Mouse (Mus musculus): Measurements from ENCODE around the gene Ccl3.

Ccl3 gene

DNA sequence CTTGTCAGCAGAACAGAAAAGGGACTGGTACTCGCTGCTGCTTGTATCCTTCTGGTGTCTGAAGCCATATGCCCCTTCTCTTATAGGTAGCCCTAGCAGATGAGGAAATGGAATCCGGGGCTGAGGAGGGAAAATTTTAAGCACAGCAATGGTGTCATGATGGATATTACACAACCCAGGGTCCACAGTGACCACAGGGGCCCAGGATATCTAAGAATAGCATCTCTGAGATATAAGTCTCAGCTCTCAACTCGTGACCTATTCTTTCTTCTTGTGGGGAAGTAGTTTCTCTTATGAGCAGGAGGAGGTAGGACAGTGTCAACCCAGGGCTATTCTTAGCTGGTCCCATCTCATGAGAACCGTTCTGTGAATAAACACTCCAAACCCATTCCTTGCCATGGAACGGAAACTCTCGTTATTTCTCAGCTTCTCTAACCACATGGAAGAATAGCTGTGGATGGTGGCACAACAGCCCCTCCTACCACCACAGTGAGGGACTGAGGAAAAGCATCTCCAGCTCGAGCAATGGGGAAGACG lies at the start of gene Ccl3:
Gene Ccl3, minus strand, starts transcription at position 51 of the 537 bp plus-strand sequence.
- peak; percentile 27 to 43 for DNase-seq (ENCODE audit: low spot score in 2 of 2)

GRCm38 (mm10) chr11:83692008-83692407 lies 42.9 kb upstream of the Ccl3 start:
- DNase-seq (ENCODE audit: low spot score in 2 of 2), result no peak

- no peak for DNase-seq (ENCODE audit: low spot score in 2 of 2)
Measured at GRCm38 (mm10) chr11:83689918-83690317, 40.8 kb upstream of the Ccl3 start.

DNA sequence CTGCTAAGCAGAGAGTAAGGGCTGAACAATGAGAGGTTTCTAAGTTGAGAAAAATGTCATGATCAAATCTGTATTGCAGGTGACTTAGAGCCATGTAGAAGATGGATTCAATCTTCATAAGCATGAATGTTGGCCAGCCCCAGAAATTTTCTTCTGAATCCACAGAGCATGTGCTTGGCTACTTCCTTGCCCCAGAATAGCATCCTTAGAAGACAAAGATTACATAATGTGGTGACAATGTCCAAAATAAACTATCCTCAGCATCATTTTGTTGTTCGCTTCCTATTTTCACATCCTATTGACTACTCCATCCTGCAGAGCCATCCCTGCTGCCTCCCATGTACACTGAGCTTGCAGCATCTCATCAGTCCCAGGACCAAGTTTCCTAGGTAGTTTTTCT lies 26.5 kb upstream of the Ccl3 start:
- peak in 1 of 2 experiments; percentile 24 for DNase-seq (ENCODE audit: low spot score in 2 of 2)

DNA sequence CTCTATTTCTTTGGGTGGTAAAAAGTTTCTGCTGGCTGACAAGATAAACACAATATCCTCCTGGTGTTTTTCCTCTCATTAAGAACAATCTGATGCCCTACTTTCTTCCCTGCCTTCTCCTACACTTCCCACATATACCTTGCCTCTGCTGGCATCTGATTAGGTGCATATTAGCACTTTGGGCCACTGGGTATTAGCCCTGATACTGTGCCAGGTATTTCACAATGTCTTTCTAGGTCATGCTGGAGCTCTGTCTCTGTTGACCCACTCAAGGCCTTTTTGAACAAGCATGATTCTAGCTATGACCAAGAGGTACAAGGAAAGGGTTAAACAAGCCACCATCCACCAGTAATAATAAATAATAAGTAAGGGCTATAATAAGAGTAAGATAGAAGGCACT lies 22.6 kb upstream of the Ccl3 start:
- no peak for DNase-seq (ENCODE audit: low spot score in 2 of 2)

GRCm38 (mm10) chr11:83663532-83663931 lies 14.4 kb upstream of the Ccl3 start:
- DNase-seq (ENCODE audit: low spot score in 2 of 2), result peak in 1 of 2 experiments; percentile 27

DNA sequence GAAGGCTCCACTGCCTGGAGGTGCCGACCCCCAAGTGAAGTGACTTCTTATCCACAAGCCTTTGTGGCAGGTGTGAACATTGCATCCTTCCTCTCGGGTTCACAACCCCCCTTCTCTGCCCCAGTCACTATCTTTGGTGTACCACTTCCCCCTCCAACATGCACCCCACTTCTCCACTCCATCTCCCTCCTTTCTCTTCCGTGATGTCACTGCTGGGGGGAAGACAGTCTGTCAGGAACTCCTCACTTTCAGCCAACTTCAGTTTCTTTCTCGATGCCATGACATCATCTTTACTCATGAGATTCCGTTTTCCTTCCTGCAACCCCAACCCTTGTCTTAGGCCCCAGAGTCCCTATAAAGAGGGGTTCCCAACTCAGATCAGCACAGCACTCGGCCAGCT lies 13.0 kb upstream of the Ccl3 start, which contains the start of gene Ccl4:
Gene Ccl4, plus strand, starts transcription at position 381 of the 400 bp plus-strand sequence.
- no peak for DNase-seq (ENCODE audit: low spot score in 2 of 2)

DNA sequence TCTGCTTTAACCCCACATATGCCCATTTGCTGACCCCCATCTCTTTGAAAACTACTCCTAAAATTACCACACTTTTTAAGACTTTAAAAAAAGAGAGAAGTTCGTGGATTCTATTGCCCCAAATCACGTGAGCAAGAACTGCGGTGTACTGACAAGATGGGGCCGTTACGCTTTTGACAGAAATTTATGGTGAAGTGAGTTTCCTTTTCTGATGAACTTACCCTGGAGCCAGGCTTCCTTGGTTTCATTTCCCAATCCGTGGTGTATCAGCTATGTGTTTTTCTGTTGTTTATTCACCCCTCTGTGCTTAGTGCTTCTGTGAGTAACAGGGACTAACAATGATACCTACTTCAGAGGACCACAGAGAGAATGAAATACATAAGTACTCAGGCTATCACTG lies 9.6 kb upstream of the Ccl3 start:
- no peak for DNase-seq (ENCODE audit: low spot score in 2 of 2)

DNA sequence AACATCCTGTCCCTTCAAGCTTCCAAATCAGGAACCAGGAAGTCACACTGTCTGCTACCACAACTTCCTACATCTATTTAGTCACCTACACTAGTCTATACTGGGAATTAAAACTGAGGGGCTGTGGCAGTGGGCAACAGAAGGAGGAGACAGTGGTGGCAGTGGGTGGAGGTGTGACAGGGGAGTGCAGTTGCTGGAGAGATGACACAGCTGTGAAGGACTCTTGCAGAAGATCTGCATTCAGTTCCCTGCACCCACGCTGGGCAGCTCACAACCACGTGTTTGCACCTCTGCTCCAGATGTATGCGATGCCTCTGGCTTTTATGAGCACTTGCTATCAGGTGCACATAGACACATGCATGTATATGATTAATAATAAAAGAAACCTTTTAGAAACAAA lies 8.4 kb upstream of the Ccl3 start:
- DNase-seq (ENCODE audit: low spot score in 2 of 2), result no peak

GRCm38 (mm10) chr11:83654606-83655005 lies 5.5 kb upstream of the Ccl3 start:
- DNase-seq (ENCODE audit: low spot score in 2 of 2), result no peak

- DNase-seq (ENCODE audit: low spot score in 2 of 2), result no peak
Measured at GRCm38 (mm10) chr11:83646356-83647149, 2.6 kb downstream of the Ccl3 start.

DNA sequence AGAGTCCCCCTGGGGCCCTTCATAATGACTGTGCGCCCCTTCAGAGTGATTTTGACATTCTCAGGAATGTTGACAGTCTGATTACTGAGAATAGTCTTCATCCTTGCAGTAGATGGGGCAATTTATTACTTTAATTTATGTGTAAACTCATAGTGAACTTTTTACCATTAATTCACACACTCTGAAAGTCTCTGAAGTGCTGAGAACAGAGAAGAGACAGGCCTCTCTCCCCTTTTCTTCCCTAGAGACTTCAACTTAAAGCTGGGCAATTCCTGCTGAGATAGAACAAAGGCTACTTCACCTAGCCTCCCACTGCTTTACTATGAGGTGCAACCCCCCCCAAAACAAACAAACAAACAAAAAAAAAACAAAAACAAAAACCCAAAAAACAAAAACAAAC lies 3.6 kb downstream of the Ccl3 start, which contains the start of gene Rpl9-ps1:
Gene Rpl9-ps1, minus strand, starts transcription at position 101 of the 400 bp plus-strand sequence.
- DNase-seq (ENCODE audit: low spot score in 2 of 2), result no peak

GRCm38 (mm10) chr11:83641216-83641615 lies 7.9 kb downstream of the Ccl3 start:
- DNase-seq (ENCODE audit: low spot score in 2 of 2), result no peak

GRCm38 (mm10) chr11:83640141-83640540 lies 9.0 kb downstream of the Ccl3 start:
- peak in 1 of 2 experiments; percentile 33 for DNase-seq (ENCODE audit: low spot score in 2 of 2)

- no peak for DNase-seq (ENCODE audit: low spot score in 2 of 2)
Measured at GRCm38 (mm10) chr11:83639533-83639932, 9.6 kb downstream of the Ccl3 start.

DNA sequence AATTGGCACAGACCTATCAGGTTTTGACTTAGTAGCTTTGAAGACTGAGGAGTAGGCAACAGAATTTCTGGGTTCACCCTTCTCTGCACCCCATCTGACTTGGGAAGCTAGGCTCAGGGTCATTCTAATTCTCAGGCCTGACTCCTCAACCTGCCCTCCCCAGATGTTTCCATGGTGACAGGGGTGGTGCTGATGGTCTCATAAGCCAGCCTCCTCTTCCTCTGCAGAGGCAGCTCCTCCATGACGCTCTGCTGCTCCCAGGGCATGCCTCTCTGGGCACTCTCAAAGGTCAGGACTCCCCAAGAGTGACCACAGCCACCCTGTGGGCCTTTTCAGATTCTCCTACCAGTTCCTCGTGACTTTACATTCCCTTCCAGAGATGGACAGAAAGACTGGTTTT lies 10.2 kb downstream of the Ccl3 start:
- no peak for DNase-seq (ENCODE audit: low spot score in 2 of 2)

- DNase-seq (ENCODE audit: low spot score in 2 of 2), result no peak
Measured at GRCm38 (mm10) chr11:83636742-83637235, 12.4 kb downstream of the Ccl3 start.

DNA sequence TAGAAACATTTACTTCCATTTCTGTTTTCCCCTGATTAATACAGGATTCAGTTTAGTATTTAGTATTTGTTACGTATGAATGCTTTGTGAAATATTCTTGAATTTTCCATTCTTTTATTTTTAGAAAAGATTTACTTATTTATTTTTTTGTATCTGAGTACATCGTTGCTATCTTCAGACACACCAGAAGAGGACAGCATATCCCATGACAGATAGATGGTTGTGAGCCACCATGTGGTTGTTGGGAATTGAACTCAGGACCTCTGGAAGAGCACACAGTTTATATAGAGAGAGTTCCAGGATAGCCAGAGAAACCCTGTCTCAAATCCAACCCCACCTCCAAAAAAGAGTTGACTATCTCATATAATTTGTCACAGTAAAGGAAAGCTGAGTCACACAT lies 14.3 kb downstream of the Ccl3 start:
- DNase-seq (ENCODE audit: low spot score in 2 of 2), result no peak

DNA sequence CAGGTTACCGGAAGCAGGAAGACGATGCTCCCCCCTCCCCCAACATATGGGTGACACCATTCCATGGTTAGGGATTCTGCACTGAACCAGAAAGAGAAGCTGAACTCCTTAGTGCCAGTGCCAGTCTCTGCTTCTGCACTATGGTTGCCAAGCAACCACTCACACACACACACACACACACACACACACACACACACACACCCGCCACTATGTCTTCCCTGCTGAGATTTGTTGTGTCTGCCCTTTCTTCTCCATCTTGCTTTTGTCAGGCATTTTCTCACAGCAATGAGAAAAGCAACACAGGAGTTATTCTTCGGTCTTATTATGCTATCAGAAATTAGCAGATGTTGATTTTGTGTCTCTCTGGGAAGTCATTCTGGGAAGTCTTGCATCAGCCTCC lies 14.7 kb downstream of the Ccl3 start:
- DNase-seq (ENCODE audit: low spot score in 2 of 2), result no peak

DNA sequence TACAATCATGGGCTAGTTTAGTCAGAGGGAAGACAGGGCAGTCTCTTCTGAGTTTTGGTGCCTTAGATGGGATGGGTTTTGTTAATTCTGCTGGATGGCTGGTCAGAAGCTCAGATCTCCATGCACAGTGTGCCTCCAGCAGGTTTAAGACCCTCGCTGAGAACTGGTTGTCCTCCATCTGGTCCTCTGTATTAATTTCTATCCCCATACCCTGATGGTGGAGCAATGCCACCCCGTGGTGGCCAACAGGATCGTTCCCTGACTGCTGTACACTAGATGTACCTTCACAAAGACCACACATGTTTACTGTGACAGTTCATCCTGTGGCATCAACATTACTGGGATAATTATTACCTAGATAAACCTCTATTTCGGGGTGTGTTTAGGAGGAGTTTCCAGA lies 16.4 kb downstream of the Ccl3 start:
- DNase-seq (ENCODE audit: low spot score in 2 of 2), result no peak

- DNase-seq (ENCODE audit: low spot score in 2 of 2), result peak in 1 of 2 experiments; percentile 51
Measured at GRCm38 (mm10) chr11:83631065-83631464, 18.1 kb downstream of the Ccl3 start.

DNA sequence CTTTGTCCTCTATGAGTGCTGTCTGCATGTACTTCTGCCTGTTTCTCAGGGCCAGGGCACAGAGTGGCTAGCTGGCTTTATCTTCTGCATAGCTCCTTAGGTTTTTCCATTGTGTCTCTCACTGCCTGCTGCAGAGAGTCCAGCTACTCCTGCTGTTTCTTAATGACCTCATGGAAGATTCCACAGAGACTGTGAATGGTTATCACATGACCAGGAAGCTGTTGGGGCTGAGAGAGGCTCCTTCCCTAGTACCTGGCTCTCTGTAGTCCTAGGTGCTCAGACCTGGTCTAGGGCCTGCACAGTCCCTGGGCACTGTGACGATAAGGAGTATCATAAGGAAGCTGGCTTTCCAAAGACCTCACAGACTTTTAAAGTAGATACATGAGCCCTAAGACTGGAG lies 18.5 kb downstream of the Ccl3 start:
- DNase-seq (ENCODE audit: low spot score in 2 of 2), result no peak

DNA sequence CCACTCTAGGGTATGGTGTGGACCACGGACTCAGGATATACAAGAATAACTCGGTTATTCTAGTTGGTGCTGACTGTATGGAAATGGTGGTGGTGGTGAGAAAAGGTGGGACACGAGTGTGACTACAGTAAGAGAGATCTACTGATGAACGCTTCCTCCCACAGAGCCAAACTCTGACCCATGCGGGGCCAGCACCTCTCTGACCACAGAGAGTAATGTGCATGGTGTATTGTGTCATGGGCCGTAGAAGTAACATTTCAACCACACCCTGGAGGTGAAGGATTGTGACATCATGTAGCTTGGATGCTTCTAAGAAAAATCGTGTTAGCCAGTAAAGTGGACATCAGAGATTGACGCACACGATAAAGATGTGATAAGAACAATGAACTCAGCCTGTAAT lies 20.3 kb downstream of the Ccl3 start:
- no peak for DNase-seq (ENCODE audit: low spot score in 2 of 2)

All from heart, adult 9 months (tissue).